Mouse (Mus musculus): ENCODE measurements at regions not wholly inside any gene's neighbourhood (a gene's known extent, or its start where the extent isn't known, plus 50 kb on each side); places are given as distances from the start of the nearest gene placed in this dataset.

- DNase-seq, result no peak
These were observed 202.5 kb upstream of the Jade1 start for GRCm38 (mm10) chr3:41353021-41353420.

GRCm38 (mm10) chr3:41351786-41352185, 203.7 kb upstream of the Jade1 start:
- DNase-seq, result no peak

- no peak for DNase-seq
These were observed 204.3 kb upstream of the Jade1 start for GRCm38 (mm10) chr3:41351091-41351685.

GRCm38 (mm10) chr3:41350331-41350730, 205.2 kb upstream of the Jade1 start:
- no peak for DNase-seq

DNA sequence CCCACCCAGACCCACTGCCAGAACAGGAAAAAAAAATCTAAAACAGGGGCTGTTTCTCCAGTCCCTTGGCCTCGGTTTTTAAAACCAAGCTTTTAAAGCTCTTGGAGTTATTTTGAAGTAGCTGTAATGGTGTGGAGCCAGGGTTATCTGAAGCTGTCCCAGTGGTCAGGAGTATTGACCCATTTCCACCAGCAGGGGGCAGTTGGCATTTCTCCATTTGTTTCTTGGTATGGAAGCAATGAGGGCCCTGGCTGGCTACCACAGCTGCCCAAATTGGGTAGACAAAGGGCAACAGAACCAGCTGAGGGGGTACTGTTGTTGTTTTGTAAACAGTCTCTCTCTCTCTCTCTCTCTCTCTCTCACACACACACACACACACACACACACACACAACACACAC, 206.7 kb upstream of the Jade1 start:
- DNase-seq, result peak; percentile 26 to 45

GRCm38 (mm10) chr3:41346863-41347262, 208.7 kb upstream of the Jade1 start:
- DNase-seq, result no peak

- DNase-seq, result no peak
These were observed 212.1 kb upstream of the Jade1 start for GRCm38 (mm10) chr3:41343431-41343830.

GRCm38 (mm10) chr3:41332481-41332880, 223.1 kb upstream of the Jade1 start:
- no peak for DNase-seq

- no peak for DNase-seq
These were observed 225.2 kb upstream of the Jade1 start for GRCm38 (mm10) chr3:41330356-41330755.

DNA sequence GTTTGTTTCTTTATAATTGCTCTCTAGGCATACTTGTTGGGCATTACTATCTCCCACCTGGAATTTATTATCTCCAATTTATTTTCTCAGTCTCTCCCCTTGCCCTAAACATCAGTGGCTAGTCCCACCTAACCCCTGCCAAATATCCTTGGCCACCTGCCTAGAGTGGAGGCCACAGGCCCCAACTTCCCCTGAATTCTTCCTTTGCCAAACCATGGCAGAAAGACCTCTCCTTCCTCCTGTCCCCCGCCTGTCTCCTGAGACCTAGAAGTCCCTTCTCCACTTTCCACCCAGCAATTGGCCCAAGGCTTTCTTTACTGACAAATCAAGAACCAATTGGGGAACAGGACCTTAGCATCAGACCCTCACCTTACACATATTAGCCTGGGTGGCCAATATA, 226.7 kb upstream of the Jade1 start:
- peak in 1 of 2 experiments; percentile 15 for DNase-seq

- no peak for DNase-seq
These were observed 229.1 kb upstream of the Jade1 start for GRCm38 (mm10) chr3:41326211-41327104.

- DNase-seq, result no peak
These were observed 233.7 kb upstream of the Jade1 start for GRCm38 (mm10) chr3:41321808-41322207.

DNA sequence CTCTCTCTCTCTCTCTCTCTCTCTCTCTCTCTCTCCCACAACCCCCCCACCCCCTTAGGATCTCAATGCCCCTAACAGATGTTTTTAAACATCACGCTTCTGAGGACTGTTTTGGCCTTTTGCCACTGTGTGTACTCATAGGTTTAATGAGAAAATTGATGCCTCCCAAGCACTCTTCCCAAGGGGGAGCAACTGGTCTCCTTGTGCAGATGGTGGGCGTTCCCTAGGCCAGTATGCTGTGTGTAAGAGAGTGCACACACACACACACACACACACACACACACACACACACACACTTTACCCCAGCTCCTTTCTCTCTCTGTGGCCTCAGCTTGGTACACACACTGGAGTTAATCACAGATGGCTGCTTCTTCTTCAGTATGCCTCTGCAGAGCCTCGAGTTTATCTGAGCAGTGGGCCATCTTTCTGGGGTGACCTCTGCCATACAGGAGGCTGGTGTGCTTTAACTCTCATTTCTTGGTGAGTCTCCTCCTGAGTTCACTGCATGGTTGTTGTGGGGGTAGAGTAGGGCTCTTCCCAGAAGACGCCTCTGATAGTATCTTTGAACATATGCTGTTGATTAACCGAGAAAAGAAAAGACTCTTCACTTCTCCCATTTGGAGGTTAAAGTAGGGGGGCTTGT, 236.2 kb upstream of the Jade1 start:
- DNase-seq, result no peak

- DNase-seq, result no peak
These were observed 235.6 kb upstream of the Pgrmc2 start for GRCm38 (mm10) chr3:41318232-41319131.

- DNase-seq, result no peak
These were observed 234.3 kb upstream of the Pgrmc2 start for GRCm38 (mm10) chr3:41317170-41317569.

- no peak for DNase-seq
These were observed 229.6 kb upstream of the Pgrmc2 start for GRCm38 (mm10) chr3:41312492-41312891.

- no peak for DNase-seq
These were observed 224.7 kb upstream of the Pgrmc2 start for GRCm38 (mm10) chr3:41307400-41308028.

GRCm38 (mm10) chr3:41302805-41303204, 220.0 kb upstream of the Pgrmc2 start:
- no peak for DNase-seq

DNA sequence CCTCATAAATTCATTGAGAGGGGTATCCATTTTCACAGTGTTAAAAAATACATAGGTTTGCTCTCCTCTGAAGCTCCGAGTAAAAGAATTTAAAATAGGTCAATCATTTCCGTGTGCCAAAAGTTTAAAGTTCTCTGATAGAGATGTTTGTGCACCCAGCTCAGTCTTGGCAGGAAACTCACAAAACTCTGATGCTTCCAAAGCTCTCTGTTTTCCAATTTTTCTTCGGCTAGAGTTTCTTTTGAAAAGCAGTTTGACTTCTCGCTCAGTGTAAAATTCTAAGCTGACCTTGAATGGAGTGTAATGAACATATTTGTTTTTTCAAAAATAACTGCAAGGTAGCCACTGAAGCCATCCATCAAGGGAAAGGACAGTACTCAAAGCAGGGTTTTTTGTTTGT, 215.9 kb upstream of the Pgrmc2 start:
- no peak for DNase-seq

DNA sequence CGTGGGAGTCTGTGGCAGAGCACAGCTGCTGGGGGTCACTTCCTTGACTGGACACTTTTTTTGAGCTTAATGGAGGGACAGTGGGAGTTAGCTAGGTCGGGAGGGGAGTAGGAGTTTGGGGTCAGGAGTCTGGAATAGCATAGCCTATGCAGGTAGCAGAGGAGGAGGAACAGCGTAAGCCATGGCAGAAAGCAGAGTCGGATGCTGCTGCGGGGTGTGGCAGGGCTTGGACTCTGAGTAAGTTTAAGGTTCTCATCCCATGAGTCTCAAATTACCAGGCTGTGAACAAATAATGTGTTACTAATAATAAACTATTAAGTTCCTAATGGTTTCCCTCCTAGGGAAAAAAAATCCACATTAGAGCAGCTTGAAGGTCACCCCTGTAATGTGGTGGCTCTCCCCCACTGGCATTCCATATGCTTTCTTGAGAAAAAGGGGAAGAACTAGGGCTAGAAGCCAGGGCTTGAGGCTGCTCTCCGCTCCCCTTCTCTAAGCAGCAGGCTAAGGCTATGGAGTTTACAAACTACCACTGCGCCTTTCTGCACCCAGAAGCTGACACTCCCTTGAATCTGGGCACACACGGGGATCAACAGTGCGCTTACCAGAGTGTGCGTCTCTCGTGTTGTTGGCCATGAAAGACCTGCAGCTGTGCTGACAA, 213.4 kb upstream of the Pgrmc2 start:
- peak in 1 of 2 experiments; percentile 39 for DNase-seq

DNA sequence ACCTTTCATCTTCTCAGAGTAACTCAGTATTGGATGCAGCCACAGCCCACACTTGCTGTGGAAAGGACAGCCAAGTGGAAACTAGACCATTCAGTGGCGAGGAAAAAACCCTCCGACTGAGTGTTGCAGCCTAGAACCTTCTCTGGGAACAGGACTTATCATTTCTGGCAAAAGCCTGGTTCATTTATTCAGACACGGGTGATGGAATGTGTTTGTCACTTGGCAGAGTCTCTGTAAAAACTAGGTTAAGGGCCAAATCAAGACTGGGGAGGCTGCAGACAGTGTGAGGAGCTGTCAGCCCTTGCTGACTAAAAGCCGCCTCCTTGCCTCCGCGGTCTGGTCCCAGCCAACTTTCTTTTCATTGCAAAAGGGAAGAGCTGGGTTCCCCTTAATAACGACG, 212.3 kb upstream of the Pgrmc2 start:
- peak in 1 of 2 experiments; percentile 47 for DNase-seq

Data from cerebellum, postnatal 14 days (tissue).